Mouse (Mus musculus): ENCODE results near the gene Lrrc8d. TPM values are rescaled to one million over a fixed set of nuclear protein-coding genes. Genes with fewer than 3 reads are reported as not detected.

Lrrc8d gene
- polyA plus RNA-seq, 1 experiment from 2014 or later: 19.2 TPM

DNA sequence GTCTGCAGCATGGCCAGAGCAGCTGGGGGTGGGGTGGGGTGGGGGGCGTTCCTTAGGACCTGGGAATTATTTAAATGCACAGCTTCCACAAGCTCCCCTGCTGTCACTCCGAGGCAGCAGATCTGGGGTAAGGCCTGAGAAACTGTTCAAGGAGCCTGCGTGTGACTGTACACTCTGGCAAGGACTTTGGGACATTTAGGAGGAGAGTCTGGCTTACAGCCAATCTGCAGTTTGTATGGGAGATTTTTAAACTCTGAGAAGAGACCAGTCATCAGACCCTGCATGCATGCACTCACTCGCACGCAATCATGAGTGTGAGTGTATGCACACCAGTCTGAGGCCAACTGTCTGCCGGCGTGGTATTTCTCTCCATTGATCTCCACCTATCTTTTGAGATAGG, 17.5 kb downstream of the Lrrc8d start:
- H3K9ac ChIP-seq (ENCODE audit: low read length): no peak overlapping the region
- WGBS: 68% methylated on average over 7 of the region's 7 CpGs
- H3K4me1 ChIP-seq (replicated peaks; ENCODE audit: control insufficient read depth, insufficient read depth, low read length): peaks cover 41% of the 10 kb centered on the region
- DNase-seq (ENCODE audit: low spot score) (no peak), ATAC-seq (replicated peaks; ENCODE audit: low FRiP score, low TSS enrichment, low read depth) (no peak)
- H3K9me3 ChIP-seq (ENCODE audit: control insufficient read depth, low read length): no peaks in the 10 kb centered on the region
- H3K36me3 ChIP-seq (ENCODE audit: control insufficient read depth, insufficient read depth, low read length): no peaks in the 10 kb centered on the region
- no peak overlapping the region for H3K4me2 ChIP-seq (ENCODE audit: low read length)
- H3K4me3 ChIP-seq (ENCODE audit: low read depth, low read length): no peak overlapping the region
- no peaks in the 10 kb centered on the region for H3K27me3 ChIP-seq (replicated peaks; ENCODE audit: control insufficient read depth, insufficient read depth, low read length)
- H3K27ac ChIP-seq (ENCODE audit: low read depth): no peak overlapping the region

- ATAC-seq (replicated peaks; ENCODE audit: low FRiP score, low TSS enrichment, low read depth) (no peak), DNase-seq (ENCODE audit: low spot score) (no peak)
- peak overlapping the region; percentile 8; the same call in 1 of the 2 replicates for H3K4me2 ChIP-seq (ENCODE audit: low read length)
- no peaks in the 10 kb centered on the region for H3K9me3 ChIP-seq (ENCODE audit: control insufficient read depth, low read length)
- H3K4me3 ChIP-seq (ENCODE audit: low read depth, low read length): no peak overlapping the region
- no peaks in the 10 kb centered on the region for H3K36me3 ChIP-seq (ENCODE audit: control insufficient read depth, insufficient read depth, low read length)
- H3K27ac ChIP-seq (ENCODE audit: low read depth): peak overlapping the region; percentile 51; the same call in 1 of the 2 replicates
- 64% methylated on average over 11 of the region's 11 CpGs for WGBS
- no peak overlapping the region for H3K9ac ChIP-seq (ENCODE audit: low read length)
- H3K27me3 ChIP-seq (replicated peaks; ENCODE audit: control insufficient read depth, insufficient read depth, low read length): no peaks in the 10 kb centered on the region
- peaks cover 41% of the 10 kb centered on the region for H3K4me1 ChIP-seq (replicated peaks; ENCODE audit: control insufficient read depth, insufficient read depth, low read length)
These were observed 18.4 kb downstream of the Lrrc8d start for GRCm38 (mm10) chr5:105718138-105718670.

DNA sequence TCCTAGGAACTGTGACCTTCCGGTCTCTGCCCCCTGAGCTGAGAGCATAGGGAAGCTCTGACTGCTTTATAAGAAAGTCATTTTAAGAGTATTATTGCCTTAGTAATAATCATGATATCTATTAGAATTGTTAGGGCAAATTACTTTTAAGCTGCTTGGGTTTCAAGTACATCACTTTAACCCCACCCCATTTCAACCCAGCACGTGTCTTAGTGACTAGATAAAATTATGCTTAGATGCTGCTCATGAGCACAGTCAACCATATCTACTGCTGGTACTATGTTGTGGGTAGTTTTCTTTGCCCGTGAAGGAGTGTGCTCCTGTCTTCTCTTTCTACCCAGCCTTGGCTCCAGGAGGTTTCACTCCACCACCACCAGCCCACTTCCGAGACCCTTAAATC, 21.5 kb downstream of the Lrrc8d start:
- H3K36me3 ChIP-seq (ENCODE audit: control insufficient read depth, insufficient read depth, low read length): no peaks in the 10 kb centered on the region
- H3K9ac ChIP-seq (ENCODE audit: low read length): no peak overlapping the region
- H3K27me3 ChIP-seq (replicated peaks; ENCODE audit: control insufficient read depth, insufficient read depth, low read length): no peaks in the 10 kb centered on the region
- no peak overlapping the region for H3K27ac ChIP-seq (ENCODE audit: low read depth)
- H3K4me1 ChIP-seq (replicated peaks; ENCODE audit: control insufficient read depth, insufficient read depth, low read length): peaks cover 31% of the 10 kb centered on the region
- no peak for DNase-seq (ENCODE audit: low spot score)
- ATAC-seq (replicated peaks; ENCODE audit: low FRiP score, low TSS enrichment, low read depth): no peak
- H3K4me3 ChIP-seq (ENCODE audit: low read depth, low read length): no peak overlapping the region
- 84% methylated on average over 4 of the region's 4 CpGs for WGBS
- H3K9me3 ChIP-seq (ENCODE audit: control insufficient read depth, low read length): no peaks in the 10 kb centered on the region
- no peak overlapping the region for H3K4me2 ChIP-seq (ENCODE audit: low read length)

DNA sequence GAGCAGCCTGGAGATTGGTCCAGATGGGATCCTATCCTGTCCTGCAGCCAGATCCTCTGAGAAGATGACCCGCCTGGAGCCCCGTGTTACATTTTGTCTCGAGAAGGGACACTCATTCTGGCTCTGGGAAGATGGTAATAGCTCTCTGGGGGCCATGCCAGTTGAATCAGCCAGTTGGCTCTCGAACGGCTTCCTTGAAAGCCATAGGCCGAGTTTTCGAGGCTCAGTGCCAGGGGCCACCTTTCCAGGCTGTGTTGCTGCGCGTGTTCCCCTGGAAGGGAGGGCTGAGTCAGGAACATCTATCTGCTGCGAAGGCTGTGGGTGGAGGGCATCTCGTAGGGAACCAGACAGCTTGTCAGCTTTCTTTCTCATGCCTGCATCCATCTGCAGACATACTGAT, 23.0 kb downstream of the Lrrc8d start:
- Histone ChIP-seq H3K36me3 (ENCODE audit: control insufficient read depth, insufficient read depth, low read length) (no peaks in the 10 kb centered on the region), H3K4me1 (replicated peaks; ENCODE audit: control insufficient read depth, insufficient read depth, low read length) (peaks cover 15% of the 10 kb centered on the region), H3K9ac (ENCODE audit: low read length) (no peak overlapping the region), H3K4me2 (ENCODE audit: low read length) (no peak overlapping the region), H3K27ac (ENCODE audit: low read depth) (no peak overlapping the region), H3K27me3 (replicated peaks; ENCODE audit: control insufficient read depth, insufficient read depth, low read length) (no peaks in the 10 kb centered on the region), H3K9me3 (ENCODE audit: control insufficient read depth, low read length) (no peaks in the 10 kb centered on the region), H3K4me3 (ENCODE audit: low read depth, low read length) (no peak overlapping the region)
- ATAC-seq (replicated peaks; ENCODE audit: low FRiP score, low TSS enrichment, low read depth) (no peak), DNase-seq (ENCODE audit: low spot score) (no peak)
- 93% methylated on average over 11 of the region's 11 CpGs for WGBS

DNA sequence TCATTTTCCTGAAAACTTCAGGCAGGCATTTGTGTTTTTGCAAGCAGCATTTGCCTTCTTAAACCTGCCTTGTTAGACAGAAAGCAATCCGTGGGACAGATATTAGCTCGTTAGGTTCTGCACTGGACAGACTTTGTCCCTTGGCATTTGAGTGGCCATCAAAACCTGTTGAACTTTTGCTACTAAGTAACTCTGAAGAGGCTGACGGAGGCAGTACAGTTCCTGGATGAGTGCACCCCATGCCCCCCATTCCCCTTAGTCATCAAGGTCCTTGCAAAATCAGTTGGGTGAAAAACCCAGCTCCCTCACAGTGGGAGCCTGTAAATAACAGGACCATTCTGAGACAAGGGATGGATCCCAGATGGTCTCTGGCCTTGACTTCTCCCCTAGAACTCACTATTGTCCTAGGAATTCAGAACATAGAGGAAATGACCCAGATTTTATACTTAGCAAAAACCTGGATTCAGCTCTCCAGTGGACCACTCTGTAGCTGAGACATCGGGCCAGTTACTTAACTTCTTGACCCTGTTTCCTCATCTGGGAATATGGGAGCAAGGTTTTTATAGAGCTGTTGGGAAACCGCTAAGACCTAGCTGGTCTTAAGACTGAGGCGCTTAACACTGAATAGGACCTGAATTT, 30.5 kb downstream of the Lrrc8d start:
- Histone ChIP-seq H3K36me3 (ENCODE audit: control insufficient read depth, insufficient read depth, low read length) (no peaks in the 10 kb centered on the region), H3K27me3 (replicated peaks; ENCODE audit: control insufficient read depth, insufficient read depth, low read length) (no peaks in the 10 kb centered on the region), H3K27ac (ENCODE audit: low read depth) (no peak overlapping the region), H3K4me2 (ENCODE audit: low read length) (no peak overlapping the region), H3K9ac (ENCODE audit: low read length) (no peak overlapping the region), H3K9me3 (ENCODE audit: control insufficient read depth, low read length) (no peaks in the 10 kb centered on the region), H3K4me1 (replicated peaks; ENCODE audit: control insufficient read depth, insufficient read depth, low read length) (peaks cover 18% of the 10 kb centered on the region), H3K4me3 (ENCODE audit: low read depth, low read length) (no peak overlapping the region)
- ATAC-seq (replicated peaks; ENCODE audit: low FRiP score, low TSS enrichment, low read depth) (no peak), DNase-seq (ENCODE audit: low spot score) (no peak)
- 86% methylated on average over 6 of the region's 6 CpGs for WGBS

DNA sequence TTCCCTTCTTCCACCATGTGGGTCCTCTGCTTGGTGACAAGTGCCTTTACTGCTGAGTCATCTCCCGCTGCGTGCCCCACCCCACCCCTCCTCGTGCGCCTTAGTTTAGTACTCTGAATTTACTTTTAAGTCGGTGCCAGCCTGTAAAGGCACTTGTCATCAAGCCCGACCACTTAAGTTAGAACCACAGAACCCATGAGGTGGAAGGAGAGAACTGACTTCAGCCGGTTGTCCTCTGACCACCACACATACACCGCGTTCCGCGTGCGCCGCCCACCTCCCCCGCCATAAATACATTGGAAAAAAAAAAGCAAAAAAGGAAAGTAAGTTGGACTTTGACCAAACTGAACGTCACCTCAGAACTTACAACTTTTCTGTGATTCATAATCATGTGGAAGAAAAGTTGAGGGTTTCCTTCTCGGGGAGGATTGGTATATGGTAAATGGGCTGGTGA, 31.4 kb downstream of the Lrrc8d start:
- peak; percentile 63 for DNase-seq (ENCODE audit: low spot score)
- WGBS: 28% methylated on average over 16 of the region's 16 CpGs
- H3K27ac ChIP-seq (ENCODE audit: low read depth): no peak overlapping the region
- peak overlapping the region; percentile 93 for H3K4me2 ChIP-seq (ENCODE audit: low read length)
- no peak overlapping the region; the same call in 1 of the 2 replicates for H3K9ac ChIP-seq (ENCODE audit: low read length)
- no peaks in the 10 kb centered on the region for H3K9me3 ChIP-seq (ENCODE audit: control insufficient read depth, low read length)
- peak; percentile 57 for ATAC-seq (replicated peaks; ENCODE audit: low FRiP score, low TSS enrichment, low read depth)
- no peaks in the 10 kb centered on the region for H3K27me3 ChIP-seq (replicated peaks; ENCODE audit: control insufficient read depth, insufficient read depth, low read length)
- no peaks in the 10 kb centered on the region for H3K36me3 ChIP-seq (ENCODE audit: control insufficient read depth, insufficient read depth, low read length)
- H3K4me3 ChIP-seq (ENCODE audit: low read depth, low read length): peak overlapping the region; percentile 50
- H3K4me1 ChIP-seq (replicated peaks; ENCODE audit: control insufficient read depth, insufficient read depth, low read length): peaks cover 18% of the 10 kb centered on the region

GRCm38 (mm10) chr5:105731627-105732432, 32.1 kb downstream of the Lrrc8d start:
- Histone ChIP-seq H3K4me2 (ENCODE audit: low read length) (peak overlapping the region; percentile 93), H3K4me1 (replicated peaks; ENCODE audit: control insufficient read depth, insufficient read depth, low read length) (peaks cover 18% of the 10 kb centered on the region), H3K9me3 (ENCODE audit: control insufficient read depth, low read length) (no peaks in the 10 kb centered on the region), H3K27me3 (replicated peaks; ENCODE audit: control insufficient read depth, insufficient read depth, low read length) (no peaks in the 10 kb centered on the region), H3K27ac (ENCODE audit: low read depth) (peak overlapping the region; percentile 38; the same call in 1 of the 2 replicates), H3K9ac (ENCODE audit: low read length) (peak overlapping the region; percentile 52), H3K36me3 (ENCODE audit: control insufficient read depth, insufficient read depth, low read length) (no peaks in the 10 kb centered on the region), H3K4me3 (ENCODE audit: low read depth, low read length) (peak overlapping the region; percentile 50)
- DNase-seq (ENCODE audit: low spot score): peak; percentile 85
- 7% methylated on average over 43 of the region's 52 CpGs for WGBS
- ATAC-seq (replicated peaks; ENCODE audit: low FRiP score, low TSS enrichment, low read depth): peak; percentile 74

DNA sequence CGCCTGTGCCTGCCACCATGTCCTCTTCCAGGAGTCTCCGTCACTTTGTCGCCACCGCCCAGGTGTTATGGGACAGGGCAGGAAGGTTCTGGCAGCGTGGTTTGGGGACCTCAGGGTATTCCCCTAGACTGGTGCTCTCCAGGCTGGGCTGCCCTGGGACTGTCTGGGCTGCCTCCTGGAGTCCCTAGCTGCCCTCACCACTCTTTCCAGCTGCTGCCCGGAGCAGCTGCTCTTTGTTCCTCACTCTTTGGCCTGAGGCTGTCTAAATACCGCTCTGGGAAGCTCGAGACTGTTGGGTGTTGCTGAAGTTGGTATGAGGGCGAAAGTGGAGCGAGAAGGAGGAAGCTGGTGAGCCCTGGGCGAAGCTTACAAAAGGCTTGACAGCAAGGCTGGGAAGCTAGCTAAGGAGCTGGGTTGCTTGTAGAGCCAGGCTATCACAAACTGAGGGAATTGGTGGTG, 32.7 kb downstream of the Lrrc8d start:
- no peaks in the 10 kb centered on the region for H3K27me3 ChIP-seq (replicated peaks; ENCODE audit: control insufficient read depth, insufficient read depth, low read length)
- peak overlapping the region; percentile 52 for H3K9ac ChIP-seq (ENCODE audit: low read length)
- H3K4me1 ChIP-seq (replicated peaks; ENCODE audit: control insufficient read depth, insufficient read depth, low read length): peaks cover 18% of the 10 kb centered on the region
- ATAC-seq (replicated peaks; ENCODE audit: low FRiP score, low TSS enrichment, low read depth) (no peak; the same call in 1 of the 2 replicates), DNase-seq (ENCODE audit: low spot score) (peak; percentile 62)
- no peaks in the 10 kb centered on the region for H3K9me3 ChIP-seq (ENCODE audit: control insufficient read depth, low read length)
- H3K27ac ChIP-seq (ENCODE audit: low read depth): peak overlapping the region; percentile 38; the same call in 1 of the 2 replicates
- 35% methylated on average over 11 of the region's 11 CpGs for WGBS
- H3K36me3 ChIP-seq (ENCODE audit: control insufficient read depth, insufficient read depth, low read length): no peaks in the 10 kb centered on the region
- peak overlapping the region; percentile 93 for H3K4me2 ChIP-seq (ENCODE audit: low read length)
- peak overlapping the region; percentile 50 for H3K4me3 ChIP-seq (ENCODE audit: low read depth, low read length)
